Mouse (Mus musculus): ENCODE measurements at regions not wholly inside any gene's neighbourhood (a gene's known extent, or its start where the extent isn't known, plus 50 kb on each side); places are given as distances from the start of the nearest gene placed in this dataset.

- in situ Hi-C loops (cut with MboI; ENCODE audit: low pct_unique_long_range_greater_than_20kb in 1 of 2, low sequenced_read_pairs in 2 of 2, unreplicated experiment in 1 of 2), result no loop called here
These were observed 219.6 kb upstream of the Jarid2 start for GRCm38 (mm10) chr13:44509526-44510159.

GRCm38 (mm10) chr13:44513378-44514285, 215.6 kb upstream of the Jarid2 start:
- in situ Hi-C loops (cut with MboI; ENCODE audit: low pct_unique_long_range_greater_than_20kb in 1 of 2, low sequenced_read_pairs in 2 of 2, unreplicated experiment in 1 of 2), result no loop called here

- in situ Hi-C loops (cut with MboI; ENCODE audit: low pct_unique_long_range_greater_than_20kb in 1 of 2, low sequenced_read_pairs in 2 of 2, unreplicated experiment in 1 of 2), result no loop called here
These were observed 214.6 kb upstream of the Jarid2 start for GRCm38 (mm10) chr13:44514636-44515158.

GRCm38 (mm10) chr13:44516863-44517262, 212.4 kb upstream of the Jarid2 start:
- in situ Hi-C loops (cut with MboI; ENCODE audit: low pct_unique_long_range_greater_than_20kb in 1 of 2, low sequenced_read_pairs in 2 of 2, unreplicated experiment in 1 of 2), result no loop called here

- in situ Hi-C loops (cut with MboI; ENCODE audit: low pct_unique_long_range_greater_than_20kb in 1 of 2, low sequenced_read_pairs in 2 of 2, unreplicated experiment in 1 of 2), result no loop called here
These were observed 212.0 kb upstream of the Jarid2 start for GRCm38 (mm10) chr13:44517312-44517711.

GRCm38 (mm10) chr13:44518215-44518614, 211.1 kb upstream of the Jarid2 start:
- in situ Hi-C loops (cut with MboI; ENCODE audit: low pct_unique_long_range_greater_than_20kb in 1 of 2, low sequenced_read_pairs in 2 of 2, unreplicated experiment in 1 of 2), result no loop called here

- in situ Hi-C loops (cut with MboI; ENCODE audit: low pct_unique_long_range_greater_than_20kb in 1 of 2, low sequenced_read_pairs in 2 of 2, unreplicated experiment in 1 of 2), result no loop called here
These were observed 205.8 kb upstream of the Jarid2 start for GRCm38 (mm10) chr13:44523516-44523915.

GRCm38 (mm10) chr13:44530867-44531564, 198.3 kb upstream of the Jarid2 start:
- in situ Hi-C loops (cut with MboI; ENCODE audit: low pct_unique_long_range_greater_than_20kb in 1 of 2, low sequenced_read_pairs in 2 of 2, unreplicated experiment in 1 of 2), result no loop called here

GRCm38 (mm10) chr13:44532631-44533180, 196.6 kb upstream of the Jarid2 start:
- in situ Hi-C loops (cut with MboI; ENCODE audit: low pct_unique_long_range_greater_than_20kb in 1 of 2, low sequenced_read_pairs in 2 of 2, unreplicated experiment in 1 of 2), result no loop called here

- in situ Hi-C loops (cut with MboI; ENCODE audit: low pct_unique_long_range_greater_than_20kb in 1 of 2, low sequenced_read_pairs in 2 of 2, unreplicated experiment in 1 of 2), result no loop called here
These were observed 194.6 kb upstream of the Jarid2 start for GRCm38 (mm10) chr13:44534575-44535080.

- in situ Hi-C loops (cut with MboI; ENCODE audit: low pct_unique_long_range_greater_than_20kb in 1 of 2, low sequenced_read_pairs in 2 of 2, unreplicated experiment in 1 of 2), result no loop called here
These were observed 193.8 kb upstream of the Jarid2 start for GRCm38 (mm10) chr13:44535441-44535840.

- in situ Hi-C loops (cut with MboI; ENCODE audit: low pct_unique_long_range_greater_than_20kb in 1 of 2, low sequenced_read_pairs in 2 of 2, unreplicated experiment in 1 of 2), result no loop called here
These were observed 191.0 kb upstream of the Jarid2 start for GRCm38 (mm10) chr13:44538238-44538637.

- in situ Hi-C loops (cut with MboI; ENCODE audit: low pct_unique_long_range_greater_than_20kb in 1 of 2, low sequenced_read_pairs in 2 of 2, unreplicated experiment in 1 of 2), result no loop called here
These were observed 188.9 kb upstream of the Jarid2 start for GRCm38 (mm10) chr13:44540401-44540800.

GRCm38 (mm10) chr13:44541243-44541653, 188.0 kb upstream of the Jarid2 start:
- in situ Hi-C loops (cut with MboI; ENCODE audit: low pct_unique_long_range_greater_than_20kb in 1 of 2, low sequenced_read_pairs in 2 of 2, unreplicated experiment in 1 of 2), result no loop called here

GRCm38 (mm10) chr13:44544786-44545185, 184.5 kb upstream of the Jarid2 start:
- in situ Hi-C loops (cut with MboI; ENCODE audit: low pct_unique_long_range_greater_than_20kb in 1 of 2, low sequenced_read_pairs in 2 of 2, unreplicated experiment in 1 of 2), result no loop called here

GRCm38 (mm10) chr13:44546289-44546688, 183.0 kb upstream of the Jarid2 start:
- in situ Hi-C loops (cut with MboI; ENCODE audit: low pct_unique_long_range_greater_than_20kb in 1 of 2, low sequenced_read_pairs in 2 of 2, unreplicated experiment in 1 of 2), result no loop called here

GRCm38 (mm10) chr13:44548880-44549279, 180.4 kb upstream of the Jarid2 start:
- in situ Hi-C loops (cut with MboI; ENCODE audit: low pct_unique_long_range_greater_than_20kb in 1 of 2, low sequenced_read_pairs in 2 of 2, unreplicated experiment in 1 of 2), result no loop called here

- in situ Hi-C loops (cut with MboI; ENCODE audit: low pct_unique_long_range_greater_than_20kb in 1 of 2, low sequenced_read_pairs in 2 of 2, unreplicated experiment in 1 of 2), result no loop called here
These were observed 175.9 kb upstream of the Jarid2 start for GRCm38 (mm10) chr13:44553363-44553762.
